Mouse (Mus musculus) 3T3-L1 (cell line): ENCODE results near the gene Nepro.

Experiments used
- DNase-seq: peaks from one replicate; pipeline ENCODE4 v3.0.0-alpha.2; 2015; ENCODE audit warnings: low read depth, low spot score

Nepro gene

GRCm38 (mm10) chr16:44702272-44702671 lies 21.8 kb upstream of the Nepro start:
- DNase-seq: no peak

DNA sequence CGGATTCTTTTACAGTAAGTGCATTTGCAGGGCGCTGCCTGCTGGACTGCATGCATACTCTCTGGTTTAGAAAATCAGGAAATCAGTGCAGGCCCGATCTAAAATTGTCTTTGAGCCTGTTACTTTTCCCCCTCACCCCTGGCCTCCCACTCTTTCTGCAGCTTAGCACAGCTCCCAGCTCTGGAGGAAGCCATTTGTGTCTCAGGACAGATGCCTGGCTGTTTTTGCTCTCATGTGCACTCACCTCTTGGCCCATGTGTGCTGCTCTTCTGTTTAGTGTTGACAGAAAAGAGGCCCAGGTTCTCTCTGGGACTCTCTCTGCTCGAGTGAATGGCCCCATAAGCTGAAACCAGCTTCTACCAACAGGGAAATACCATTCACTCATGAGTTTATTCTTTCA lies 20.6 kb upstream of the Nepro start:
- no peak for DNase-seq

- DNase-seq: peak; percentile 65
These were observed 7.6 kb upstream of the Nepro start for GRCm38 (mm10) chr16:44716305-44717140.

DNA sequence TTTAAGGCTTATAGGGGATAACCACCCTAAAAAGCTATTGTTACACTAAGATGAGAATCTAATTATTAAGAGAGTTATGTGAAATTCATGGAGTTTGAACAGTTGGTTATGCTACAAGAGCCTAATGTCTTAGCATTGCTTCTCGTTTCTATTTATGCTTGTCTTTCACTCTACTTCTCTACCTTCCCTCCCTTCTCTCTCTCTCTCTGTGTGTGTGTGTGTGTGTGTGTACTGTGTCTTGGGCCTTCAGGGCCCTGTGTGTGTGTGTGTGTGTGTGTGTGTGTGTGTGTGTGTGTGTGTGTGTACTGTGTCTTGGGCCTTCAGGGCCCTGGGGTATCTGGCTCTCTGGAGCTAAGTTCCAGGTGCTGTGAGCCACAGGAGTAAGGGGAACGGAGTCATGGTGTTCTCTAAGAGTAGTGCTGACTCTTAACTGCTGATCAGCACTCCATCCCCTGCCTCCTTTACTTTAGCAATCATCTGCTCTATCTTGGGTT lies 6.9 kb upstream of the Nepro start:
- no peak for DNase-seq

- DNase-seq: peak; percentile 51
These were observed 6.3 kb upstream of the Nepro start for GRCm38 (mm10) chr16:44717838-44718237.

- no peak for DNase-seq
These were observed 4.8 kb upstream of the Nepro start for GRCm38 (mm10) chr16:44719349-44719748.

DNA sequence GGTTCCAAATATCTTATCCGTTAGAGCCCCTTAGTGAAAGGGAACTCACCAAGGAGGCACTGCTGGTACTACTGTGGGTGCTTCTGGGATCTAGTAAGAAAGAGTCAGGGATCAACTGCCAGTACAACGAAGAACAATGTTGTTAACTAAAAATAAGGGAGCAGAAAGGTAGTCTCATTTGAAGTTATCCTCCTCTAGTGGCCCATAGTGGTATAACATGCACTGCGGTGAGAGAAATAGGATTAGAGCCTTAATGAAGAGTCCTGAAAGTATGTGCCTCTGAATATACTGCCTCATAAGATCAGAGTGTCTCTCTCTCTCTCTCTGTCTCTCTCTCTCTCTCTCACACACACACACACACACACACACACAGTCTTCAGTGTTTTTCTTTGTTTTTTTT lies 3.6 kb upstream of the Nepro start:
- DNase-seq: peak; percentile 68

GRCm38 (mm10) chr16:44722666-44723065 lies 1.4 kb upstream of the Nepro start:
- peak; percentile 33 for DNase-seq

- peak; percentile 89 for DNase-seq
These were observed 746 bp downstream of the Nepro start for GRCm38 (mm10) chr16:44724847-44725246.

- DNase-seq: peak; percentile 97
These were observed 1.5 kb downstream of the Nepro start for GRCm38 (mm10) chr16:44725286-44726223.

DNA sequence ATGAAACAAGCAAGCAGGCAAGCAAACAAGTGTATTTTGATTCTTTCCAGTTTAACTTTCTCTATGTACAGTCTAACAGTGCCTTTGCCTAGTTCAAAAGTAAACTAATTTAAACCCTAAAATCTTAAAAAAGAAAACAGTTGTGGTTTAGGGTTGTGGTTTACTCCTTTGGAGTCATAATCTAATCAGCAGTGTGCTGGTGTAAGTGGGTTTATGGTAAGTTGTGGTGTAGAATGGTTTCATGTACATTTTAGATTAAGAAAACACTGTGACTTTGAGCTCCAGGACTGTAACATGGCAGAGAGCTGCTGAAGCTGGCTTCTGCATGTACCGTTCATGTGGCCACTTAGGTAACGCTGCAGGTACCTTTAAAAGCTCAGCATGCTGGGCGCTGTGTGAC lies 3.4 kb downstream of the Nepro start:
- DNase-seq: no peak

GRCm38 (mm10) chr16:44734059-44734458 lies 10.0 kb downstream of the Nepro start:
- no peak for DNase-seq

DNA sequence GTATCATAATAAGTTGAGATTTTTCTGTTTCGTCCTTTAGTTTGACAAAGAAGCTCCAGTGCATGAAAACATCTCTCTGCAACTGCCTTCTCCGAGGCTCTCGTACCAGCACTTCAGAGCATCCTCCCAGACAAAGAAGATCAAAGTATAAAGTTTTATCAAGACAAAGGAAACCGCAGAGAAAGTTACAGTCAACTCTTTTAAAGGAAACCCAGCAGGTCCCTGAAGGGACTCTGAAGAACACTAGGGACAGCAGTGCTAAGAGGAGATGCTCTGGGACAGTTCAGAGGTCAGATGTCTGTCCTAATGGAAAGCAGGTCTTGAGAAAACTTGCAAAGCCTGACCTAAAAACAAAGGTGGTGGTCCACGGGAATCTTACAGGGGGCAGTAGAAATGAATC lies 11.6 kb downstream of the Nepro start:
- DNase-seq: no peak

- DNase-seq: no peak
These were observed 12.0 kb downstream of the Nepro start for GRCm38 (mm10) chr16:44736118-44736517.

GRCm38 (mm10) chr16:44742753-44743152 lies 18.7 kb downstream of the Nepro start:
- DNase-seq: peak; percentile 70

DNA sequence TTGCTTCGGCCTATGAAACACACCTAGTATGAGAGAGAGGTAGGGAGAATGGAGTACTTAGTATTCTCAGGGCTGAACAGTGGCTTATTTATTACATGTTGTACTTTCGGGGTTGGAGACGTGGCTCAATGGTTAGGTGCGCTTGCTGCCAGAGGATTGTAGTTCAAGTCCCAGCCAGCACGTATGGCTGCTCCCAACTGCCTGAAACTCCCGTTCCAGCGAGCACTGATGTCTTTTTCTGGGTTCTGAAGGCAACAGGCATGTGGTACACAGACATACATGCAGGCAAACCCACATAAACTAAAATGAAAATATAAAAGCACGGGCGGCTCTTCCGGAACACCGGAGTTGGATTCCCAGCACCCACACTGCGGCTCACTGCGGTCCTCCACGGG lies 21.4 kb downstream of the Nepro start:
- no peak for DNase-seq

- DNase-seq: peak; percentile 97
These were observed 21.9 kb downstream of the Nepro start, which contains the start of gene Gtpbp8 for GRCm38 (mm10) chr16:44745866-44746562. Gene Gtpbp8, minus strand, starts transcription at chr16:44746363.

GRCm38 (mm10) chr16:44748007-44748406 lies 23.9 kb downstream of the Nepro start:
- DNase-seq: no peak

DNA sequence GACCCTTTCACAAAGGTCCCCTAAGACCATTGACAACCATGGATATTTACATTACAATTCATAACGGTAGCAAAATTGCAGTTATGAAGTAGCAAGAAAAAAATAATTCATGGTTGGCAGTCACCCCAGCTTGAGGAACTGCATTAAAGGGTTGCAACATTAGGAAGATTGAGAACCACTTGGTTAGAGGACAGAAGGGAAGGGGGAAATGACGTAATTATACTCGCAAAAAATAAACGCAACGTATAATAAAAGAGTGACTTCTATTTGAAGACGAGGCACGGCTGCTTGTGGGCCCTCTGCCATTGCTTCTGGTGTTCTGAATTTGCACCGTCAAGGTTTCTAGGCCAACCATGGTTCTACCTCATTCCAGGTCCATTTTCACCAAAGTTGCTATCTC lies 33.6 kb downstream of the Nepro start:
- no peak for DNase-seq

DNA sequence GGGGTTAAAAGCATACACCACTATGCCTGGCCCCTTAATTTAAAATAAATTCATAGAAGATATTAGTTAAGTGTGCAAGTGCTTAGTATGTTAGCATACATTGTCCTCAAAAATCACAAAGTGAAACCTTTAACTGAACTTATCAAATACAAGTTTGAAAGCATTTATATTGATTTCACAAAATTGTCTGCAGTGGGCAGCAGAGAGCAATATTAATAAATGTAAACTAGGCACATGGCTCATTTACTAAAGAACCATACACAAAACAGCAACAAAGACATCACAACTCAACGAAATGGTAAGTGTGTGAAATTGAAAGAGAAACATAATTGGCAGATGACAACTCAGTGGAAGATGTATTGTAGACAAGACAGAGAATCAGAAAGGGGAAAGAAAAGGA lies 37.7 kb downstream of the Nepro start:
- DNase-seq: peak; percentile 63

- no peak for DNase-seq
These were observed 41.6 kb downstream of the Nepro start, which contains the start of gene Cd200r1 for GRCm38 (mm10) chr16:44765555-44766319. Gene Cd200r1, plus strand, starts transcription at chr16:44765736.
